Mouse (Mus musculus) hindbrain, postnatal 0 days (tissue): ENCODE measurements around the gene Oaf. TPM values are rescaled to one million over a fixed set of nuclear protein-coding genes. Genes with fewer than 3 reads are reported as not detected.
A peak's percentile ranks its signal among the peaks of the same experiment; 100 is the strongest.

ENCODE experiments used
- ATAC-seq: fragments of 200-750 bp; cut with Nextera tagmentation; 2 replicates; pipeline ENCODE4 v1.8.0; 2017; ENCODE audit warnings: mild to moderate bottlenecking, moderate TSS enrichment, moderate library complexity
- DNase-seq: peaks from one replicate; pipeline ENCODE4 v3.0.0-alpha.2; 2015; ENCODE audit warnings: low spot score
- H3K27ac ChIP-seq: fragments of 300-500 bp; sonication (generic); 2 replicates; pipeline ENCODE4 v1.5.1; 2014; ENCODE audit warnings: mild to moderate bottlenecking
- H3K27me3 ChIP-seq: fragments of 300-500 bp; sonication (generic); 2 replicates; pipeline ENCODE4 v1.6.1; 2014; ENCODE audit warnings: low read length, mixed read lengths; ENCODE audit not compliant: insufficient read depth
- H3K36me3 ChIP-seq: fragments of 300-500 bp; sonication (generic); 2 replicates; pipeline ENCODE4 v1.6.1; 2014; ENCODE audit warnings: low read length, mixed read lengths; ENCODE audit not compliant: insufficient read depth
- H3K4me1 ChIP-seq: fragments of 300-500 bp; sonication (generic); 2 replicates; pipeline ENCODE4 v1.6.1; 2014; ENCODE audit warnings: antibody characterized with exemption, low read length, mixed read lengths; ENCODE audit not compliant: insufficient read depth
- H3K4me2 ChIP-seq: fragments of 300-500 bp; sonication (generic); 2 replicates; pipeline ENCODE4 v1.6.1; 2014; ENCODE audit warnings: low read depth, mild to moderate bottlenecking, low read length, moderate library complexity, mixed read lengths
- H3K4me3 ChIP-seq: fragments of 300-500 bp; sonication (generic); 2 replicates; pipeline ENCODE4 v1.5.1; 2014; ENCODE audit warnings: low read length
- H3K9ac ChIP-seq: fragments of 300-500 bp; sonication (generic); replicated peaks from 2 replicates; pipeline ENCODE4 v1.6.1; 2014; ENCODE audit warnings: mild to moderate bottlenecking, low read length, moderate library complexity, mixed read lengths
- H3K9me3 ChIP-seq: fragments of 300-500 bp; sonication (generic); 2 replicates; pipeline ENCODE4 v1.6.1; 2016; ENCODE audit warnings: low read length, mixed read lengths
- CTCF ChIP-seq: IDR thresholded peaks from 2 replicates; pipeline ENCODE4 v1.5.1; 2016; ENCODE audit warnings: antibody characterized with exemption, control low read depth, low read depth
- WGBS: fragments of 180-500 bp; shearing (Covaris S2); extraction: QIAGEN DNeasy Blood & Tissue Kit; methylation state at CpG from one replicate; pipeline ENCODE4 v1.1.7; 2014; 5-methylcytosine and 5-hydroxymethylcytosine counted together
- polyA plus RNA-seq: library from polyadenylated mRNA; unstranded; fragments of >200 nt; fragmentation: Nextera tagmentation; extraction: Ambion mirVana; gene quantifications from 2 replicates; pipeline ENCODE4 v1.2.1, GENCODE M21; 2015
- total RNA-seq: library from RNA; depleted of rRNA; stranded (reverse); fragments of >200 nt; gene quantifications from 2 replicates; pipeline ENCODE4 v1.2.3, GENCODE M21; 2014

Oaf gene
- total and polyA plus RNA-seq, 2 experiments from 2014 or later: 6.2 to 8.0 TPM

GRCm38 (mm10) chr9:43245801-43246570 is 6.3 kb upstream of the Oaf start:
- ATAC-seq (no peak), DNase-seq (no peak)
- no peaks in the 10 kb centered on the region for H3K27me3 ChIP-seq
- H3K36me3 ChIP-seq: no peaks in the 10 kb centered on the region
- H3K27ac ChIP-seq: no peak overlapping the region
- TF ChIP-seq CTCF: no peak
- H3K4me1 ChIP-seq: no peaks in the 10 kb centered on the region
- H3K9me3 ChIP-seq: no peaks in the 10 kb centered on the region
- H3K4me3 ChIP-seq: no peak overlapping the region
- 87% methylated on average over 7 of the region's 7 CpGs for WGBS
- H3K9ac ChIP-seq: no peak overlapping the region
- no peak overlapping the region for H3K4me2 ChIP-seq

GRCm38 (mm10) chr9:43242432-43242831 is 2.7 kb upstream of the Oaf start:
- DNase-seq (no peak), ATAC-seq (no peak)
- Histone ChIP-seq H3K36me3 (no peaks in the 10 kb centered on the region), H3K4me3 (no peak overlapping the region), H3K9me3 (no peaks in the 10 kb centered on the region), H3K27me3 (peaks cover 13% of the 10 kb centered on the region; the same call in 1 of the 2 replicates), H3K9ac (no peak overlapping the region), H3K4me2 (no peak overlapping the region), H3K4me1 (no peaks in the 10 kb centered on the region), H3K27ac (no peak overlapping the region)
- WGBS: 83% methylated on average over 5 of the region's 5 CpGs
- TF ChIP-seq CTCF: no peak

- peaks cover 13% of the 10 kb centered on the region; the same call in 1 of the 2 replicates for H3K27me3 ChIP-seq
- H3K27ac ChIP-seq: no peak overlapping the region
- 85% methylated on average over 8 of the region's 8 CpGs for WGBS
- H3K4me2 ChIP-seq: no peak overlapping the region
- H3K4me3 ChIP-seq: no peak overlapping the region
- no peaks in the 10 kb centered on the region for H3K4me1 ChIP-seq
- no peak for ATAC-seq
- no peak for TF ChIP-seq CTCF
- no peaks in the 10 kb centered on the region for H3K36me3 ChIP-seq
- no peak overlapping the region for H3K9ac ChIP-seq
- H3K9me3 ChIP-seq: no peaks in the 10 kb centered on the region
- DNase-seq: no peak
Observed at GRCm38 (mm10) chr9:43241970-43242369, 2.3 kb upstream of the Oaf start.

- DNase-seq (no peak), ATAC-seq (no peak)
- WGBS: 28% methylated on average over 4 of the region's 4 CpGs
- H3K27me3 ChIP-seq: peaks cover 13% of the 10 kb centered on the region; the same call in 1 of the 2 replicates
- no peak overlapping the region for H3K4me3 ChIP-seq
- H3K4me1 ChIP-seq: no peaks in the 10 kb centered on the region
- H3K36me3 ChIP-seq: no peaks in the 10 kb centered on the region
- no peak overlapping the region for H3K4me2 ChIP-seq
- no peaks in the 10 kb centered on the region for H3K9me3 ChIP-seq
- H3K9ac ChIP-seq: no peak overlapping the region
- TF ChIP-seq CTCF: no peak
- no peak overlapping the region for H3K27ac ChIP-seq
Observed at GRCm38 (mm10) chr9:43241291-43241690, 1.6 kb upstream of the Oaf start.

- DNase-seq (no peak), ATAC-seq (no peak)
- Histone ChIP-seq H3K36me3 (no peaks in the 10 kb centered on the region), H3K4me2 (peak overlapping the region; percentile 78; the same call in 1 of the 2 replicates), H3K4me3 (no peak overlapping the region), H3K4me1 (no peaks in the 10 kb centered on the region), H3K27ac (no peak overlapping the region), H3K9me3 (no peaks in the 10 kb centered on the region), H3K9ac (peak overlapping the region; percentile 22; the same call in 1 of the 2 replicates), H3K27me3 (peaks cover 13% of the 10 kb centered on the region; the same call in 1 of the 2 replicates)
- TF ChIP-seq CTCF: no peak
- WGBS: 61% methylated on average over 2 of the region's 2 CpGs
Observed at GRCm38 (mm10) chr9:43240594-43240900, 836 bp upstream of the Oaf start.

GRCm38 (mm10) chr9:43238631-43239545 is 823 bp downstream of the Oaf start:
- Histone ChIP-seq H3K4me1 (no peaks in the 10 kb centered on the region), H3K36me3 (no peaks in the 10 kb centered on the region), H3K9me3 (no peaks in the 10 kb centered on the region), H3K9ac (peak overlapping the region; percentile 22; the same call in 1 of the 2 replicates), H3K27ac (no peak overlapping the region), H3K4me3 (peak overlapping the region; percentile 48), H3K4me2 (peak overlapping the region; percentile 78), H3K27me3 (peaks cover 13% of the 10 kb centered on the region; the same call in 1 of the 2 replicates)
- 2% methylated on average over 49 of the region's 51 CpGs for WGBS
- no peak for TF ChIP-seq CTCF
- ATAC-seq: 0 out of 2 replicates have a peak, but pooled peaks have one; percentile 24
- no peak for DNase-seq
